ENCODE assay signal across 9 mouse cellular contexts in the genomic region with DNA sequence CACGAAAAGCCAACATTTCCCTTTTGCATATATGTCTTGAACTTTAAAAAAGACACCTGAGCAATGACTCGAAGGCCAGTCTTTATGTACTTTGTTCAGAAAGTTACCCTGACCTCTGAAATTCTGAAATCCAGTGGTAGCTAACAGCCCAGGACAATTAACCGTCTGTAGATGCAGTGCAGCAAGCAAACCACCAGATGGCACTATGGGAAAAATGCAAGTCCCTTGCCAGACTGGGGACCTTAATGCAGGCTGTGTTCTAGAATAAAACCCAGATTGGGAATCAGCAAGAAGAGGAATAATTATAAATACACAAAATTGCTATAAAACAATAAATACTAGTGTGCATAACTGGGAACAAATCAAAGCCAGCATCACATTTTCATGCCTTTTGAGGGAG. TPM values are rescaled to one million over a fixed set of nuclear protein-coding genes. Genes with fewer than 3 reads are reported as not detected.
DNase-seq lines count a peak whose midpoint lies in the region; ATAC-seq and TF ChIP-seq lines count a peak whose summit lies in the region.
"Had no signal": no experiment of that assay in that cellular context is flagged by ENCODE, and none has a peak within 500 bp of the region (broad histone marks: within the 10 kb centered on the region; RNA-seq: fewer than 3 reads in every experiment).

No protein-coding gene starts in this region.

- no peak overlapping the region for H3K27ac ChIP-seq in kidney, embryonic 15.5 days
- H3K27ac ChIP-seq in cortical plate, adult 2 months (ENCODE audit: insufficient read depth, low read length) = no peak overlapping the region
- H3K27ac ChIP-seq in midbrain, embryonic 13.5 days = no peak overlapping the region
- H3K27ac ChIP-seq: neural tube, embryonic 12.5 days had no signal

- no peak overlapping the region for H3K4me3 ChIP-seq in kidney, embryonic 15.5 days (replicated peaks)
- no peak overlapping the region for H3K4me3 ChIP-seq in cortical plate, adult 2 months (ENCODE audit: insufficient read depth, low read length)
- no peak overlapping the region for H3K4me3 ChIP-seq in midbrain, embryonic 13.5 days (replicated peaks)
- H3K4me3 ChIP-seq: neural tube, embryonic 12.5 days had no signal

- TF ChIP-seq CTCF in cortical plate, adult 2 months (IDR thresholded peaks at IDR 0.05; ENCODE audit: extremely low read depth, insufficient read depth, low read length) = peak; percentile 87

- no peak overlapping the region for H3K4me2 ChIP-seq in kidney, embryonic 15.5 days
- no peak overlapping the region for H3K4me2 ChIP-seq in midbrain, embryonic 13.5 days (replicated peaks)
- H3K4me2 ChIP-seq: neural tube, embryonic 12.5 days had no signal

- 31% methylated on average over 3 of the region's 3 CpGs for WGBS in kidney, embryonic 15.5 days
- 32% methylated on average over 3 of the region's 3 CpGs for WGBS in midbrain, embryonic 13.5 days

- no peak for ATAC-seq in kidney, embryonic 15.5 days (replicated peaks; ENCODE audit: low FRiP score)
- peak; percentile 55 for ATAC-seq in activated CD4-positive, CD25-positive, alpha-beta regulatory T cell, adult 4 months
- ATAC-seq in midbrain, embryonic 13.5 days = 0 out of 2 replicates have a peak, but pooled peaks have one; percentile 24

- H3K36me3 ChIP-seq in kidney, embryonic 15.5 days = peaks cover 26% of the 10 kb centered on the region
- H3K36me3 ChIP-seq in midbrain, embryonic 13.5 days = peaks cover 8% of the 10 kb centered on the region; the same call in 1 of the 2 replicates

- peak; percentile 68 for DNase-seq in kidney, adult 18-20 months
- DNase-seq in heart, postnatal 36 days = peak; percentile 73 to 74
- DNase-seq in left cerebral cortex, adult 18-20 months (ENCODE audit: low spot score in 2 of 2) = peak; percentile 67 to 69
- DNase-seq in telencephalon, adult 2 months (ENCODE audit: low read depth, low spot score) = peak; percentile 54

- no peaks in the 10 kb centered on the region for H3K27me3 ChIP-seq in kidney, embryonic 15.5 days
- H3K27me3 ChIP-seq in midbrain, embryonic 13.5 days = no peaks in the 10 kb centered on the region
- H3K27me3 ChIP-seq: neural tube, embryonic 12.5 days had no signal

- H3K4me1 ChIP-seq in kidney, embryonic 15.5 days = no peaks in the 10 kb centered on the region
- no peaks in the 10 kb centered on the region for H3K4me1 ChIP-seq in cortical plate, adult 2 months (ENCODE audit: control insufficient read depth, insufficient read depth, low read length)
- H3K4me1 ChIP-seq in midbrain, embryonic 13.5 days (replicated peaks) = 0 out of 2 replicates have a peak, but pooled peaks cover 3% of the 10 kb centered on the region
- H3K4me1 ChIP-seq: neural tube, embryonic 12.5 days had no signal

- intact Hi-C loops in heart, postnatal 36 days (cut with DNase I) = loop anchor here (1.0 to 2.0 kb wide), 3 partner anchors 32 to 262 kb away; no protein-coding TSS in a partner anchor

- no peak overlapping the region for H3K9ac ChIP-seq in kidney, embryonic 15.5 days
- H3K9ac ChIP-seq in midbrain, embryonic 13.5 days (replicated peaks) = no peak overlapping the region
- H3K9ac ChIP-seq: neural tube, embryonic 12.5 days had no signal

- no peak for TF ChIP-seq POLR2A in cortical plate, adult 2 months (IDR thresholded peaks at IDR 0.05; ENCODE audit: extremely low read depth, insufficient read depth, low read length)

- no peaks in the 10 kb centered on the region for H3K9me3 ChIP-seq in kidney, embryonic 15.5 days (replicated peaks)
- H3K9me3 ChIP-seq in midbrain, embryonic 13.5 days = no peaks in the 10 kb centered on the region
- H3K9me3 ChIP-seq: neural tube, embryonic 12.5 days had no signal

RNA-seq across cellular contexts. Expression of a gene that starts 58.3 kb away (rescaled TPM):
- 16.8 and 18.3 TPM in 2 replicates for polyA plus RNA-seq in kidney, embryonic 15.5 days (2015; fragmentation: Nextera tagmentation; extraction: Ambion mirVana)
- not detected for polyA plus RNA-seq in activated CD4-positive, CD25-positive, alpha-beta regulatory T cell, adult 4 months (2017; shearing (Covaris generic))
- polyA plus RNA-seq in cortical plate, adult 2 months (2012; rRNA removed) = 5.8 and 7.0 TPM in 2 replicates
- 1 to 10 TPM; 4.6 to 4.9 TPM for total RNA-seq in heart, postnatal 36 days (2021)
- 1 to 10 TPM; 7.5 to 8.0 TPM for total RNA-seq in left cerebral cortex, adult 18-20 months (2021)
- polyA plus RNA-seq in midbrain, embryonic 13.5 days (2015; fragmentation: Nextera tagmentation; extraction: Ambion mirVana) = 5.5 TPM in 2 replicates
